Mouse (Mus musculus): ENCODE measurements around the gene Nrp2. TPM values are rescaled to one million over a fixed set of nuclear protein-coding genes. Genes with fewer than 3 reads are reported as not detected.

Nrp2 gene
- not detected in 2 replicates for total RNA-seq (2012; rRNA removed)
- polyA plus RNA-seq (2012; ENCODE audit: insufficient read depth in 1 of 2, insufficient read length in 2 of 2, low read depth in 1 of 2, low replicate concordance in 2 of 2, missing spikeins in 1 of 2), result not detected

- H3K9me3 ChIP-seq (replicated peaks; ENCODE audit: insufficient read depth, low read length), result no peaks in the 10 kb centered on the region
- H3K9ac ChIP-seq (ENCODE audit: control insufficient read depth, low read depth, low read length, poor library complexity, severe bottlenecking), result no peak within 1 kb of the TSS
- H3K36me3 ChIP-seq (ENCODE audit: control insufficient read depth in 1 of 2, insufficient read depth in 2 of 2, low read length in 2 of 2), result no peaks in the 10 kb centered on the region
- no peak for DNase-seq (ENCODE audit: low read depth, low spot score)
- H3K27ac ChIP-seq (ENCODE audit: control insufficient read depth, low read depth, low read length), result no peak within 1 kb of the TSS
- TF ChIP-seq MXI1 (IDR thresholded peaks at IDR 0.05; ENCODE audit: low read depth, low read length) (no peak), ZMIZ1 (IDR thresholded peaks at IDR 0.05; ENCODE audit: low read depth, low read length) (no peak), CHD1 (IDR thresholded peaks at IDR 0.05; ENCODE audit: low read depth, low read length) (no peak), MAX (IDR thresholded peaks at IDR 0.05; ENCODE audit: low read length) (no peak), GABPA (IDR thresholded peaks at IDR 0.05; ENCODE audit: low read depth, low read length) (no peak), MAZ (IDR thresholded peaks at IDR 0.05; ENCODE audit: low read depth, low read length) (no peak)
- H3K79me2 ChIP-seq (ENCODE audit: control insufficient read depth, insufficient read depth, low read length, poor library complexity), result no peaks in the 10 kb centered on the region
- no peaks in the 10 kb centered on the region for H3K27me3 ChIP-seq (ENCODE audit: control insufficient read depth in 1 of 2, insufficient read depth in 2 of 2, low read length in 2 of 2)
- H3K4me1 ChIP-seq (ENCODE audit: control insufficient read depth in 1 of 2, insufficient read depth in 2 of 2, low read length in 2 of 2), result no peaks in the 10 kb centered on the region
- H3K4me3 ChIP-seq (ENCODE audit: control insufficient read depth in 1 of 2, insufficient read depth in 1 of 2, low read depth in 2 of 2, low read length in 2 of 2), result no peak within 1 kb of the TSS
Measured at GRCm38 (mm10) chr1:62703158-62704116, at the start of gene Nrp2. Gene Nrp2 (plus strand): TSS chr1:62703285.

DNA sequence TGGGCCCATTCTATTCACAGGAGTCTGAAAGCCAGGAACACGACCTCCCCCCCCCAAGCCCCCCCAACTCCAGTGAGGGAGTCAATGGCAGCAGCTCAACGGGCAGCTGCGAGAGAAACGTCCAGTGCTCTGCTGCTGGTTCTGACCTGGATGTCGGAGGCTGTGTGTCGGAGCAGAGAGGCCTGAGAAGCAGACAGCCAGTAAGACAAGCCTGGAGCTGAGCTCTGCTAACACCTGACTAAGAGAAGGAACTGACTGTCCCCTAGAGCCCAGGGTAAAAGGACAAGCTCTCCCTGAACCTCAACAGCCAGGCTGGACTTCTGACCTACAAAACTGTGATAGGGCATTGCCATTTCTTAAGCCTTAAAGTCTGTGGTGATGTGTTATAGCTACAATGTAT, 48.6 kb upstream of the Nrp2 start:
- Histone ChIP-seq H3K9me3 (replicated peaks; ENCODE audit: insufficient read depth, low read length) (no peaks in the 10 kb centered on the region), H3K4me1 (ENCODE audit: control insufficient read depth in 1 of 2, insufficient read depth in 2 of 2, low read length in 2 of 2) (no peaks in the 10 kb centered on the region), H3K79me2 (ENCODE audit: control insufficient read depth, insufficient read depth, low read length, poor library complexity) (no peaks in the 10 kb centered on the region), H3K9ac (ENCODE audit: control insufficient read depth, low read depth, low read length, poor library complexity, severe bottlenecking) (no peak overlapping the region), H3K27me3 (ENCODE audit: control insufficient read depth in 1 of 2, insufficient read depth in 2 of 2, low read length in 2 of 2) (no peaks in the 10 kb centered on the region), H3K27ac (ENCODE audit: control insufficient read depth, low read depth, low read length) (no peak overlapping the region), H3K4me3 (ENCODE audit: control insufficient read depth in 1 of 2, insufficient read depth in 1 of 2, low read depth in 2 of 2, low read length in 2 of 2) (no peak overlapping the region), H3K36me3 (ENCODE audit: control insufficient read depth in 1 of 2, insufficient read depth in 2 of 2, low read length in 2 of 2) (no peaks in the 10 kb centered on the region)
- TF ChIP-seq POLR2A (IDR thresholded peaks at IDR 0.05; ENCODE audit: control insufficient read depth in 1 of 2, insufficient read depth in 1 of 2, low read depth in 1 of 2, low read length in 2 of 2, poor library complexity in 1 of 2) (no peak), POLR2AphosphoS2 (IDR thresholded peaks at IDR 0.05; ENCODE audit: low read length) (no peak), BHLHE40 (IDR thresholded peaks at IDR 0.05; ENCODE audit: borderline replicate concordance, low read depth, low read length) (no peak), CTCF (IDR thresholded peaks at IDR 0.05 in 2 of 3, conservative IDR thresholded peaks at IDR 0.05 in 1 of 3; ENCODE audit: control insufficient read depth in 1 of 3, insufficient read depth in 1 of 3, low read depth in 2 of 3, low read length in 3 of 3, poor library complexity in 1 of 3, severe bottlenecking in 1 of 3) (no peak), GATA1 (IDR thresholded peaks at IDR 0.05; ENCODE audit: low read depth, low read length) (no peak), ZMIZ1 (IDR thresholded peaks at IDR 0.05; ENCODE audit: low read depth, low read length) (no peak), ELF1 (IDR thresholded peaks at IDR 0.05; ENCODE audit: low read depth, low read length) (no peak)
- no peak for DNase-seq (ENCODE audit: low read depth, low spot score)
